In genomic region chr7:133730324-133731191, GRCm38 (mm10) we compare ENCODE assay signal across 14 mouse cellular contexts. TPM values are rescaled to one million over a fixed set of nuclear protein-coding genes. Genes with fewer than 3 reads are reported as not detected.
DNase-seq lines count a peak whose midpoint lies in the region; ATAC-seq and TF ChIP-seq lines count a peak whose summit lies in the region.
"Had no signal": no experiment of that assay in that cellular context is flagged by ENCODE, and none has a peak within 500 bp of the region (broad histone marks: within the 10 kb centered on the region; RNA-seq: fewer than 3 reads in every experiment).

No protein-coding gene starts in this region.

- no peak for TF ChIP-seq CTCF in heart, postnatal 0 days (IDR thresholded peaks at IDR 0.05; ENCODE audit: low read depth)

- no peak overlapping the region for H3K4me2 ChIP-seq in kidney, embryonic 16.5 days (replicated peaks; ENCODE audit: low read depth, low read length)
- no peak overlapping the region for H3K4me2 ChIP-seq in heart, postnatal 0 days (ENCODE audit: low read depth, low read length)
- H3K4me2 ChIP-seq: embryonic facial prominence, embryonic 15.5 days; liver, embryonic 13.5 days; neural tube, embryonic 13.5 days had no signal

- no peaks in the 10 kb centered on the region for H3K9me3 ChIP-seq in kidney, embryonic 16.5 days (ENCODE audit: low read length)
- no peaks in the 10 kb centered on the region for H3K9me3 ChIP-seq in heart, postnatal 0 days (replicated peaks; ENCODE audit: control insufficient read depth, low read length)
- H3K9me3 ChIP-seq: embryonic facial prominence, embryonic 15.5 days; G1E; hindbrain, embryonic 10.5 days; liver, embryonic 13.5 days; neural tube, embryonic 13.5 days had no signal

- H3K4me3 ChIP-seq in kidney, embryonic 16.5 days (ENCODE audit: low read length), result no peak overlapping the region
- H3K4me3 ChIP-seq in heart, postnatal 0 days (ENCODE audit: low read depth, low read length), result no peak overlapping the region
- H3K4me3 ChIP-seq: embryonic facial prominence, embryonic 15.5 days; hindbrain, embryonic 10.5 days; liver, embryonic 13.5 days; neural tube, embryonic 13.5 days had no signal

- peak; percentile 27 to 33 for DNase-seq in kidney, postnatal 36 days
- peak; percentile 28 for DNase-seq in adrenal gland, adult 8-10 months
- peak; percentile 58 for DNase-seq in cerebellum, adult 9-10 months
- DNase-seq in heart, postnatal 0 days (ENCODE audit: low spot score), result peak; percentile 84
- DNase-seq in right cerebral cortex, postnatal 36 days (ENCODE audit: low spot score in 2 of 2), result no peak
- DNase-seq: liver, embryonic 13.5 days had no signal

- no peak overlapping the region for H3K9ac ChIP-seq in kidney, embryonic 16.5 days (replicated peaks; ENCODE audit: low read length)
- no peak overlapping the region for H3K9ac ChIP-seq in heart, postnatal 0 days (replicated peaks; ENCODE audit: low read depth, low read length)
- H3K9ac ChIP-seq: embryonic facial prominence, embryonic 15.5 days; liver, embryonic 13.5 days; neural tube, embryonic 13.5 days had no signal

- 64% methylated on average over 11 of the region's 11 CpGs for WGBS in kidney, embryonic 16.5 days
- 34% methylated on average over 11 of the region's 11 CpGs for WGBS in heart, postnatal 0 days

- no peak overlapping the region for H3K27ac ChIP-seq in kidney, embryonic 16.5 days (ENCODE audit: low read length)
- peak overlapping the region; percentile 91 for H3K27ac ChIP-seq in heart, postnatal 0 days (ENCODE audit: low read depth)
- H3K27ac ChIP-seq: embryonic facial prominence, embryonic 15.5 days; hindbrain, embryonic 10.5 days; kidney, postnatal 0 days; liver, embryonic 13.5 days; neural tube, embryonic 13.5 days had no signal

- H3K4me1 ChIP-seq in kidney, embryonic 16.5 days (ENCODE audit: insufficient read depth, low read length), result no peaks in the 10 kb centered on the region
- peaks cover 27% of the 10 kb centered on the region for H3K4me1 ChIP-seq in heart, postnatal 0 days (ENCODE audit: control insufficient read depth, insufficient read depth)
- H3K4me1 ChIP-seq: embryonic facial prominence, embryonic 15.5 days; hindbrain, embryonic 10.5 days; neural tube, embryonic 13.5 days had no signal

- peaks cover 4% of the 10 kb centered on the region; the same call in 1 of the 2 replicates for H3K36me3 ChIP-seq in kidney, embryonic 16.5 days (ENCODE audit: insufficient read depth, low read length)
- H3K36me3 ChIP-seq in heart, postnatal 0 days (replicated peaks; ENCODE audit: control insufficient read depth, insufficient read depth, low read length), result peaks cover 19% of the 10 kb centered on the region

- no peaks in the 10 kb centered on the region for H3K27me3 ChIP-seq in kidney, embryonic 16.5 days (ENCODE audit: insufficient read depth, low read length)
- H3K27me3 ChIP-seq in heart, postnatal 0 days (ENCODE audit: control insufficient read depth, insufficient read depth, low read length), result no peaks in the 10 kb centered on the region
- H3K27me3 ChIP-seq: embryonic facial prominence, embryonic 15.5 days; liver, embryonic 13.5 days; neural tube, embryonic 13.5 days had no signal

- peak; percentile 76; the same call in 1 of the 2 replicates for TF ChIP-seq EP300 in heart, postnatal 0 days (IDR thresholded peaks at IDR 0.05; ENCODE audit: low read depth)

- ATAC-seq in kidney, embryonic 16.5 days (ENCODE audit: low FRiP score, low TSS enrichment), result no peak
- peak; percentile 76 for ATAC-seq in heart, postnatal 0 days (ENCODE audit: insufficient read depth, low read depth)
- no peak for ATAC-seq in inflammation-experienced regulatory T-cells, adult 6 months

RNA-seq across cellular contexts. Expression of gene Uros, which starts 20.7 kb away (rescaled TPM):
- 31.3 and 32.4 TPM in 2 replicates for polyA plus RNA-seq in kidney, embryonic 16.5 days (2015; fragmentation: Nextera tagmentation; extraction: Ambion mirVana)
- 10 to 100 TPM; 14.2 to 21.1 (median 16.7) TPM for total RNA-seq in adrenal gland, adult 8-10 months (2022)
- 15.3 and 30.8 TPM in 2 replicates for total RNA-seq in heart, postnatal 0 days (2014; rRNA removed; ENCODE audit: low replicate concordance)
- 35.0 and 38.2 TPM in 2 replicates for polyA plus RNA-seq in heart, postnatal 0 days (2015; fragmentation: Nextera tagmentation; extraction: Ambion mirVana)
- polyA plus RNA-seq in inflammation-experienced regulatory T-cells, adult 6 months (2017; shearing (Covaris generic)), result 10 to 100 TPM; 29.1 to 38.2 (median 37.8) TPM

RNA-seq across cellular contexts. Expression of gene Bccip, which starts 21.4 kb away (rescaled TPM):
- polyA plus RNA-seq in kidney, embryonic 16.5 days (2015; fragmentation: Nextera tagmentation; extraction: Ambion mirVana), result 181 and 190 TPM in 2 replicates
- 10 to 100 TPM; 52.5 to 78.0 (median 65.2) TPM for total RNA-seq in adrenal gland, adult 8-10 months (2022)
- 24.3 and 46.1 TPM in 2 replicates for total RNA-seq in heart, postnatal 0 days (2014; rRNA removed; ENCODE audit: low replicate concordance)
- 87.4 and 93.1 TPM in 2 replicates for polyA plus RNA-seq in heart, postnatal 0 days (2015; fragmentation: Nextera tagmentation; extraction: Ambion mirVana)
- 100 to 1,000 TPM; 169 to 206 (median 171) TPM for polyA plus RNA-seq in inflammation-experienced regulatory T-cells, adult 6 months (2017; shearing (Covaris generic))

RNA-seq across cellular contexts. Expression of gene Fank1, which starts 46.1 kb away (rescaled TPM):
- 0.36 and 0.50 TPM in 2 replicates for polyA plus RNA-seq in kidney, embryonic 16.5 days (2015; fragmentation: Nextera tagmentation; extraction: Ambion mirVana)
- total RNA-seq in adrenal gland, adult 8-10 months (2022), result 1 to 10 TPM in 1 of 4 experiments, under 1 TPM in 2, not detected in 1; 0.20 to 1.0 (median 0.42) TPM
- not detected in 2 replicates for total RNA-seq in heart, postnatal 0 days (2014; rRNA removed; ENCODE audit: low replicate concordance)
- 0.08 and 0.41 TPM in 2 replicates for polyA plus RNA-seq in heart, postnatal 0 days (2015; fragmentation: Nextera tagmentation; extraction: Ambion mirVana)
- not detected for polyA plus RNA-seq in inflammation-experienced regulatory T-cells, adult 6 months (2017; shearing (Covaris generic))
- total RNA-seq: G1E; megakaryocyte-erythroid progenitor cell, adult 5-6 weeks had no signal
- polyA plus RNA-seq: G1E; liver, embryonic 13.5 days had no signal

RNA-seq across cellular contexts. Expression of gene Mmp21, which starts 50.7 kb away (rescaled TPM):
- not detected in 2 replicates for polyA plus RNA-seq in kidney, embryonic 16.5 days (2015; fragmentation: Nextera tagmentation; extraction: Ambion mirVana)
- total RNA-seq in adrenal gland, adult 8-10 months (2022), result not detected
- not detected in 2 replicates for total RNA-seq in heart, postnatal 0 days (2014; rRNA removed; ENCODE audit: low replicate concordance)
- polyA plus RNA-seq in heart, postnatal 0 days (2015; fragmentation: Nextera tagmentation; extraction: Ambion mirVana), result not detected in 2 replicates
- not detected for polyA plus RNA-seq in inflammation-experienced regulatory T-cells, adult 6 months (2017; shearing (Covaris generic))
- total RNA-seq: G1E; megakaryocyte-erythroid progenitor cell, adult 5-6 weeks had no signal
- polyA plus RNA-seq: G1E; hindbrain, embryonic 10.5 days; kidney, postnatal 0 days; neural tube, embryonic 13.5 days had no signal

RNA-seq across cellular contexts. Expression of gene Dhx32, which starts 52.0 kb away (rescaled TPM):
- 24.2 and 24.3 TPM in 2 replicates for polyA plus RNA-seq in kidney, embryonic 16.5 days (2015; fragmentation: Nextera tagmentation; extraction: Ambion mirVana)
- 10 to 100 TPM; 57.3 to 62.8 (median 61.1) TPM for total RNA-seq in adrenal gland, adult 8-10 months (2022)
- total RNA-seq in heart, postnatal 0 days (2014; rRNA removed; ENCODE audit: low replicate concordance), result 59.8 and 64.3 TPM in 2 replicates
- polyA plus RNA-seq in heart, postnatal 0 days (2015; fragmentation: Nextera tagmentation; extraction: Ambion mirVana), result 33.1 and 37.1 TPM in 2 replicates
- 1 to 10 TPM; 6.8 to 8.7 (median 8.5) TPM for polyA plus RNA-seq in inflammation-experienced regulatory T-cells, adult 6 months (2017; shearing (Covaris generic))

Comparison
In these comparisons a context has a peak if more than half of its experiments do, and no peak if none do; other contexts are left out.
1. DNase-seq: peak in kidney, postnatal 36 days (2 of 2), adrenal gland, adult 8-10 months (single experiment), cerebellum, adult 9-10 months (single experiment) and heart, postnatal 0 days (single experiment); none in right cerebral cortex, postnatal 36 days (0 of 2).